Mouse (Mus musculus) macrophage (primary cell): ENCODE results near the gene Rpl23a. TPM values are rescaled to one million over a fixed set of nuclear protein-coding genes. Genes with fewer than 3 reads are reported as not detected.
"Not testable (repeated sequence)": the region's sequence is repeated elsewhere in the genome, so short reads cannot be mapped to it uniquely, and the experiment has no call there.

Experiments used
- H3K27ac ChIP-seq: fragments of 350-480 bp; formaldehyde crosslinking; 2 replicates; pipeline ENCODE4 v1.9.0; 2021
- H3K36me3 ChIP-seq: fragments of 350-480 bp; formaldehyde crosslinking; 2 replicates; pipeline ENCODE4 v1.9.0; 2021; ENCODE audit errors: inconsistent target
- H3K4me3 ChIP-seq: fragments of 350-480 bp; formaldehyde crosslinking; 2 replicates; pipeline ENCODE4 v1.9.0; 2021; ENCODE audit errors: inconsistent target
- H3K79me2 ChIP-seq: fragments of 350-480 bp; formaldehyde crosslinking; 2 replicates; pipeline ENCODE4 v1.9.0; 2021; ENCODE audit errors: inconsistent target
- WGBS: methylation state at CpG from one replicate; pipeline ENCODE4 v1.1.7; 2026; ENCODE audit warnings: inconsistent platforms; ENCODE audit not compliant: missing documents; 5-methylcytosine and 5-hydroxymethylcytosine counted together
- polyA plus RNA-seq: library from polyadenylated mRNA; stranded (reverse); fragments of 250-400 nt; gene quantifications from 3 replicates; pipeline ENCODE4 v1.2.4, GENCODE M21; 2018; ENCODE audit warnings: inconsistent platforms

The Rpl23a gene
- polyA plus RNA-seq, 1 experiment from 2014 or later, result 1,342 TPM

DNA sequence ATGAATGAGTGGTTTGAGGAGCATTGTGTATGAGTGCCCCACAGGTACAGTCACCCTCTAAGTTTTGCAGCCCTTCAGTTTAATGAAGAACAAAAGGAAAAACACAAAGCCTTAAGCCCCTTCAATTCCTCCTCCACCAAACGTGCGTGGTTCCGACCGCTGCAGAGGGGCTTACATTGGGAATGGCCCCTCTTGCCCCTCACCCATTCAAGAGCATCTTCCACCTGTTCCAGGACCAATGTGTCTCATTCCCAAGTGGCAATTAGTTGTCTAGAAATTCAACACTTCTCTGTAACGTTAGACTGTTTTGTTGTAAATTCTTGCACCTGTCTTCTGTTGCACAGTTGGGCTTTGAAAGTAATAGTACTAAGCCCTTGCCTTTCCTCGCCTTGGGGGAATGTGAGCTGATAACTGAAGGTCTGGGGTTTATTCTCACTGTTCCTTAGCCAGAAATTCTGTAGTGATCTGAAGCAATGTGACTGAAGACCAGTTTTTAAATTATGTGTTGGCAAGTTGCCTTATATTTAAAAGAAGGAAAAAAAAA lies 27.2 kb downstream of the Rpl23a start:
- H3K79me2 ChIP-seq, result no peaks in the 10 kb centered on the region
- H3K27ac ChIP-seq, result no peak overlapping the region
- H3K4me3 ChIP-seq, result no peak overlapping the region
- H3K36me3 ChIP-seq, result peaks cover 12% of the 10 kb centered on the region; the same call in 1 of the 2 replicates
- whole genome bisulfite sequencing, result 87% methylated on average over 6 of the region's 6 CpGs

DNA sequence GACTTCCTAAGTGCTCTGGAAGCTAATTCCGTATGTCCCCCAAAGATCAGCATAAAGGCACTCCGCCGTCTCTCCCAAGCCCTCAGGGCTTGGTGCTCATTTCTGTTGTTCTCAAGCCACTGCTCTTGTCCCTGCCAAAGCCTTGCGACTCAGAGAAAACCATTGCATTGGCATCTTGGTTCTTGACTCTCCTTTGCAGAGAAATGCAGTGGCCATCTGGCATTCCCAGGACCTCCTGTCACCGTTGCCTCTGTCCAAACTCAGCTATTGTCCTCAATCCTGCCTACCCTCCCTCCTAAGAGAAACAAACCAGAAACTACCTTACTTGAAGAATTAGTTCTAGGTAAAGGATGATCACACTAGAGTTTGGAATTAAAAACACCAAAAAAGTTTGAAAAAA lies 27.7 kb downstream of the Rpl23a start:
- H3K79me2 ChIP-seq, result no peaks in the 10 kb centered on the region
- no peak overlapping the region for H3K4me3 ChIP-seq
- no peak overlapping the region for H3K27ac ChIP-seq
- 98% methylated on average over 5 of the region's 5 CpGs for WGBS
- peaks cover 12% of the 10 kb centered on the region; the same call in 1 of the 2 replicates for H3K36me3 ChIP-seq

DNA sequence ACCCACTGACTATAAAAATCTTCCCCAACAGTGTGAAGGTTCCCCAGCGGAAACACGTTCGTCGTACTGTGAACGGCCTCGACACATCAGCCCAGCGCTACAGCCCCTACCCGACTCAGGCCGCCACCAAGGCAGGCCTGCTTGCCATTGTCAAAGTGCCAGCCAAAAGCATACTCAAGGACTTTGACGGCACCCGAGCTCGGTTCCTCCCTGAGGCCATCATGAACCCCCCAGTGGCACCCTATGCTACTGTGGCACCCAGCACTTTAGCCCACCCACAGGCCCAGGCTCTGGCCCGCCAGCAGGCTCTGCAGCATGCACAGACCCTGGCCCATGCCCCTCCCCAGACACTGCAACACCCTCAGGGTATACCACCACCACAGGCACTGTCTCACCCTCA lies 29.6 kb downstream of the Rpl23a start:
- 89% methylated on average over 13 of the region's 13 CpGs for WGBS
- H3K36me3 ChIP-seq, result peaks cover 21% of the 10 kb centered on the region
- H3K27ac ChIP-seq, result no peak overlapping the region
- no peak overlapping the region for H3K4me3 ChIP-seq
- no peaks in the 10 kb centered on the region for H3K79me2 ChIP-seq

DNA sequence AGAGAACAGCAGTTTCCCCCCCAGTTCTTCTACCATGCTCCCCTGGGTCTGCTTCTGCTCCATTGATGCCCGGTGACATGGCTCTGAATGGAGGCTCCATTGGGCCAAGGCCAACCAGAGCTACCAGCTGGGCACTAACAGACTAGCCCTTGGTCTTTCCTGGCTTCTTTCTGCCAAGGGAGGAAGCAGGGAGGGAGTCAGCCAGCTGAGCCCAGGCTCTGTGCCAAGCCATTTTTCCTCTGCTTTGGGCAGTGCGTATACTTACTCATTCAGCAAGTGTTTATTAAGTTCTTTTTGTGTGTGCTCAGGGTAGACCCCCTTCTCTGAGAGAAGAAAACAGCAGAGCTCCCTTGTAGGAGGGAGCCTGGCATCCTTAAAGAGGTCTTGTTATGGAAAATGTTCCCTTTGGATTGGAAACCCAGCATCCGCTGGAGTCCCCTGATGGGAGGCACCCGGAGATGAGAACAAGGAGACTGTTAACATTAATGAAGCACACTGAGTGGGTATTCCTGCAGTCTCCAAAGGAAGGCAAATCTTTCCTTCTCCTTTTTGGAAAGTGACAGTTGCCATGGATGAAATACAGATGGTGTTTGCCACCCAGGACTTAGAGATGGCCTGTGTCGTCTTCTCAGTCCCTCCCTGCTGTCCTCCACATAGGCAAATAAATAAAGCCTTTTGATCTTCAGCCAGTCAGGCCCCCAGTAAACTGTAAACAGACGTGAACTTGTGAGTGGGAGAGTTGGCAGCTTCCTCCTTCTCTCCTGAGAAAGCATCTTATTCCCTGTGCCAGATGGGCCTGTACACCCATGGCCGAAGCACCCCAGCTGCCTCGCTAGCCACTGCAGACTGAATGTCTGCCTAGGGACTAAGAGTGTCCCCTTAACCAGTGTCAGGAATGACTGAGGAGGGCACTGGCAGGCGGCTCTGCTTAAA lies 30.8 kb downstream of the Rpl23a start:
- no peaks in the 10 kb centered on the region for H3K79me2 ChIP-seq
- H3K36me3 ChIP-seq, result peaks cover 30% of the 10 kb centered on the region
- 93% methylated on average over 9 of the region's 9 CpGs for WGBS
- no peak overlapping the region for H3K4me3 ChIP-seq
- H3K27ac ChIP-seq, result no peak overlapping the region

DNA sequence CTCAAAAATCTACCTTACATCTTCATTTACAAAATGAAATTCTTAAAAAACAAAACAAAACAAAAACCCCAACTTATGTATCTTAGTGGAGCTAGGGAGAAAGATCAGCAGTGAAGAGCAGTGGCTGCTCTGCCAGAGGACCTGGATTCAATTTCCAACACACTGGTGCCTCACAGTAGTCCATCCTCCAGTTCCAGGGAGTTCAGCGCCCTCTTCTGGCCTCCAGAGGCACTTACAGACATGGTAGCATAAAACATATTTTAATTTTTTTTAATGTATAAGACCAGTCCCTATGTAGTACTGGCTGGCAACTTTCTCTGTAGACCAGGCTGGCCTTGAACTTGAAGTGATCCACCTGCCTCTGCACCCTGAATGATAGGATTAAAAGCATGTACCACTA lies 32.2 kb downstream of the Rpl23a start:
- no peak overlapping the region for H3K27ac ChIP-seq
- WGBS, result 40% methylated on average over 1 of the region's 1 CpGs
- peaks cover 34% of the 10 kb centered on the region for H3K36me3 ChIP-seq
- no peak overlapping the region for H3K4me3 ChIP-seq
- H3K79me2 ChIP-seq, result no peaks in the 10 kb centered on the region

DNA sequence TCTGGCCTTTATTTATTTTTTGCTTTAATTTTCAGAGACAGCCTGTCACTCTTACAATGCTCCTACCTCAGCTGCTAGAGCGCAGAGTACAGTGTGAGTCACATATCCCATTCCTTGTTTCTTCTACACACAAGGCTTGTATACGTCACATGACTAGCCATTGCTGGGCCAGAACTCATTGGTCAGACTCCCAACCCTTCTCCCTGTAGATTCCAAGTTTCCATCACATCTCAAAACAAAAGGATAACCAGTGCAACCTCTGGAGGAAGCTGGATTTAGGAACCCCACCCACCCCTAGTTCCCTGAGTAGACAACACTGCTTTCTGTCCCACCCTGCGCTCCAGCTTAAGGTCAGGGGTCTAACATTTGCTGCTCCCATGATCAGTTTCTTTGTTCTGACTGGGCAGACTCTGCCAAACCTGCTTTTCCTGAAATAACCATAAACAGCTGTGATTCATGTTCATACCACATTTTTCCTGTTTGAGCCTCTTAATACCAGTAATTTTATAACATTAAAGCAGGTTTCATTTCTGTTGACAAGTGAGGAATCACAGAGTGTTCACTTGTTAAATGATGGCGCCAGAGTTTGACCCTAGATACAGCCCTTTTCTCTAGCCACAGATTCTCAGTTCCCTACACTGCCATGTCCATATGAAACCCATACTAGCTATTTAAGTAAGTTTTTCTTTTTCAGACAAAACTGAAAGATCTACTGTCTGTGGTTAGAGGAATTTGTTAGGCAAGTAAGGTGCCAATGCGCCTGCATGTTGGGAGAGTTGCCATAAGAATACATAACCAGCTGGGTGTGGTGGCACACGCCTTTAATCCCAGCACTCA lies 36.5 kb downstream of the Rpl23a start:
- no peak overlapping the region for H3K27ac ChIP-seq
- WGBS, result 85% methylated on average over 6 of the region's 6 CpGs

DNA sequence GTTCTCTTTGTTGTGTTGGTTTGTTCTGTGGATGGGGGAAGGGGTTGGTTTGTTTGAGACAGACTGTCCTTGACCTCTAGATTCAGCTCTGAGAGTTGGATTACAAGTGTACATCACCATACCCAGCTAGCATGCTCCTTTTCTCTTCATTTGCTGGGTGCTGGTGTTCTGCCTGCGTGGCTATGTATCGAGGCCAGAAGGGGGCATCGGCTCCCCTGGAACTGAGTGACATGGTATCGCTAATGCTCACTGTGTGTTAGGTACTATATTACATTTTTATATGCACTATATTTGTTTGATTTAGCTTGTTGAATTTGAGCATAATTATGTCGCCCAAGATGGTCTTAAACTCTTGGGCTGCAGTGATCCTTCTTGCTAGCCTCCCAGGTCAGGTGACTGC lies 37.2 kb downstream of the Rpl23a start:
- Histone ChIP-seq H3K36me3 (peaks cover 45% of the 10 kb centered on the region), H3K27ac (no peak overlapping the region)
- 98% methylated on average over 5 of the region's 5 CpGs for WGBS

More for the DNA sequence above, 36.5 kb downstream of the Rpl23a start:
- Histone ChIP-seq H3K79me2 (peaks cover 5% of the 10 kb centered on the region; the same call in 1 of the 2 replicates), H3K4me3 (no peak overlapping the region), H3K36me3 (peaks cover 45% of the 10 kb centered on the region)

DNA sequence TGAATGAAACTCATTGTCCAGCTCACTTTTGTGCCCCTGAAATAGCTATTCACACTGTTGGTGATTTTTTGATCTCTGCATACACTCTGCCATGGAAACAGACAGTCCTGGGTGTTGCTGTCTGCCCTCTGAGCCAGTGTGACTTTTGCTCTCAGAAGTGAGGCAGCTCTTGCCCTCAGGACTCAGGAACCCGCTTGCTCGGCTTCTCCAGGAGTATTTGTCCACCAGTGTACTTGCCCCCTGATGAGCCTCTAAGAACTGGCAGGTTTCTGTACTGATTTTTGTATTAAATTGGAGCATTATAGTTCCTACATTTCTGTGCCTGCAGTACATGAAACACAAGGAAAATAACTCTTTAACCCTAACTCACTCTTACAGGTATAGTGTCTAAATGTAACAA lies 39.9 kb downstream of the Rpl23a start:
- 85% methylated on average over 2 of the region's 2 CpGs for WGBS
- peaks cover 39% of the 10 kb centered on the region for H3K79me2 ChIP-seq

More for the DNA sequence above, 37.2 kb downstream of the Rpl23a start:
- H3K4me3 ChIP-seq, result no peak overlapping the region
- peaks cover 12% of the 10 kb centered on the region; the same call in 1 of the 2 replicates for H3K79me2 ChIP-seq

DNA sequence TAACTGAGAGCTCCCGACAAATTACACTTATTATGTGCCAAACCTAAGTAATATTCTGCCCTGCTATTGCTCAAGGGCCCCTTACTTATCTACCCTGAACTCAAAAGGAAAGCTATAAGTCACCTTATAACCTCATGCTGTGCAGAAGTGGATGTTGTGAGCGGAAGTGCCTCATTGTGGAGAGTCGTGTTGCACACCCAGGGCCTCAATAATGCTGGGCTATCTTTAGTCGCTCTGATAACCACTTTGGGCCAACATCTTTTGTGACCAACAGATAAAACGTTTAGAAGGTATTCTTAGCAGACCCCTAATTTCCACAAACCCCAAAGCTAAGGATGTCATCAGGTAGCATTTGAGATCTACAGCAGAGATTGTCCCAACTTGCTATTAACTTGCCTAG lies 42.7 kb downstream of the Rpl23a start:
- no peak overlapping the region for H3K4me3 ChIP-seq
- H3K36me3 ChIP-seq, result peaks cover 19% of the 10 kb centered on the region
- peaks cover 67% of the 10 kb centered on the region for H3K79me2 ChIP-seq
- 78% methylated on average over 5 of the region's 5 CpGs for WGBS
- no peak overlapping the region for H3K27ac ChIP-seq

More for the DNA sequence above, 39.9 kb downstream of the Rpl23a start:
- H3K36me3 ChIP-seq, result peaks cover 35% of the 10 kb centered on the region
- H3K27ac ChIP-seq, result no peak overlapping the region
- no peak overlapping the region for H3K4me3 ChIP-seq

DNA sequence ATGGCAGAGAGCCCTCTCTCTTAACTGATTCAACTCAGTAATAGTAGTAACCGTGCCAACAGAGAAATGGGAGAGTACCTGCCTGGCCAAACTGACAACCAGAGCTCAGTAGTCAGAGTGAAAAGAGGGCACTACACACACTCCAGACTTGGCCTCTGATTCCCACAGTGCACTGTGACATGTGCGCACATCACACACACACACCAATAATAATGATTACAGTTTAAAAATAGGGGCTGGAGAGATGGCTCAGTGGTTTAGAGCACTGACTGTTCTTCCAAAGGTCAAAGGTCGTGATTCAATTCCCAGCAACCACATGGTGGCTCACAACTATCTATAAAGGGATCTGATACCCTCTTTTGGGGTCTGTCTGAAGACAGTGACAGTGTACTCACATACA lies 45.4 kb downstream of the Rpl23a start:
- Histone ChIP-seq H3K36me3 (no peaks in the 10 kb centered on the region), H3K4me3 (no peak overlapping the region), H3K27ac (no peak overlapping the region), H3K79me2 (peaks cover 94% of the 10 kb centered on the region)
- WGBS, result 94% methylated on average over 3 of the region's 3 CpGs

DNA sequence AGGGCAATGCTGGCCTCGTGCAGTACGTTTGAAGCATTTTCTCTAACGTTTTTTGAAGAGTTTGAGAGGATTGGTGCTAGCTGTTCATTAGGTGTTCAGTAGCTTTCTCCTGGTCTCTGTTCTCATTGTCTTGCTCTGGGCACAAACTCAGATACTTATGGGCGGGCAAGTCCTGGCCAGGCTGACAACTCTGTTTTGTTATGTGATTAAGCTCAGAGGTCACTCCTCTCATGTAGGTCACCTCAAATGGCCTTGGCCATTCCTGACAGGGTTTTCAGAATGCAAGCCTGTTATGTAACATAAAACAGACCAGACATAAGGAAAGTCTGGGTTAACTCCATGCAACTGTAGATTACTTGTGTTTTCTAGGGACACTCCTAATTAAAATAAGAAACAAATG lies 45.8 kb downstream of the Rpl23a start:
- Histone ChIP-seq H3K36me3 (no peaks in the 10 kb centered on the region), H3K79me2 (peaks cover 98% of the 10 kb centered on the region), H3K27ac (no peak overlapping the region), H3K4me3 (no peak overlapping the region)
- WGBS, result 89% methylated on average over 4 of the region's 4 CpGs

DNA sequence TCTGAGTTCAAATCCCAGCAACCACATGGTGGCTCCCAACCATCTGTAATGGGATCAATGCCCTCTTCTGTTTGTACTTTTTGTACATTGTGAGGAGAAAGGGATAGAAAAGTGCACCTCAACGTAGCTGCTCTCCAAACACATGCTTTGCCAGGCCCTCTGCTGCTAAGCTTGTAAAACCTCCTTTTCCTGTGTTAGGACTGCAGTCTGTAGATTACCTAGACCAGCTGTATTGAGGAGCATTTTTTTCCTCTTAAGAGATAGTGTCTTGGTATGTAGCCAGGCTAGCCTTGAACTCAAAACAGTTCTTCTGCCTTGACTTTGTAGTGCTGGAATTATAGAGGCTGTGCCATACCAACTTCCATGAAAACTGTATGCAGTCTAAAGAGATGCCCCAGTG lies 47.3 kb downstream of the Rpl23a start:
- Histone ChIP-seq H3K27ac (no peak overlapping the region), H3K79me2 (peaks cover 100% of the 10 kb centered on the region), H3K36me3 (no peaks in the 10 kb centered on the region), H3K4me3 (no peak overlapping the region)
- 83% methylated on average over 1 of the region's 1 CpGs for WGBS

DNA sequence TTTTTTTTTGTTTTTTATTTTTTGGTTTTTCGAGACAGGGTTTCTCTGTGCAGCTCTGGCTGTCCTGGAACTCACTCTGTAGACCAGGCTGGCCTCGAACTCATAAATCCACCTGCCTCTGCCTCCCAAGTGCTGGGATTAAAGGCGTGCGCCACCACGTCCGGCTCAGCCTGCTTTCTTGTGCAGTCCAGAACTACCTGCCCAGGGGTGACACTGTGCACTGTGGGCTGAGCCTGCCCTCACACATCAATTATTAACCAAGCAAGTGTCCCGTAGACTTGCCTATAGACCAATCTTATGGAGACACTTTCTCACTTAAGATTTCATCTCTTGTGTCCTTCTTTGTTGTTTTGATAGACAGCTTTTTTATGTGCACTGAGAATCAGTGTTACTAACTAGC lies 48.1 kb downstream of the Rpl23a start:
- peaks cover 100% of the 10 kb centered on the region for H3K79me2 ChIP-seq
- not testable (repeated sequence) for H3K36me3 ChIP-seq, H3K4me3 ChIP-seq, H3K27ac ChIP-seq
- 96% methylated on average over 6 of the region's 7 CpGs for WGBS

DNA sequence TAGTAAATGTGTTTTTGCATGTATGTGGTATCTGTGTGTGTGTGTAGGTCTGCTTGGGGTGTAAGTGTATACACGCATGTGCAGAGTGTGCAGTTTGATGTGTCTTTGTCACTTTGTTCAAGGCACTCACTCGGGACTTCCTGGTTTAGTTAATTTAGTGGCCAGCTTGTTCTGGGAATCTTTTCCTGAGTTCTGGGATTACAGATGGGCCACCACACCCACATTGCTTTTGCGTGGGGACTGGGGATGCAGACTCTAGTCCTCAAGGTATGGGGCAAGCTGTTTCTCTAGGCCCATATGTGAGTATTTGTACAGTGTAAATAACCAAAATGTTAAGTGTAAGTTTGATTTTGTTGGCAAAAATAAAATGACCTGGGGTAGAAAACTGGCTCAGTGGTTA lies 49.0 kb downstream of the Rpl23a start:
- peaks cover 100% of the 10 kb centered on the region for H3K79me2 ChIP-seq
- 89% methylated on average over 3 of the region's 3 CpGs for WGBS
- H3K27ac ChIP-seq, result no peak overlapping the region
- no peaks in the 10 kb centered on the region for H3K36me3 ChIP-seq
- no peak overlapping the region for H3K4me3 ChIP-seq
